Mouse (Mus musculus): ENCODE data around the gene Ints1.

Ints1 gene

GRCm38 (mm10) chr5:139706496-139706895 lies 69.0 kb downstream of the Ints1 start:
- TF ChIP-seq NANOG (IDR thresholded peaks at IDR 0.05; ENCODE audit: borderline replicate concordance, low read length): no peak
- no peak for TF ChIP-seq POU5F1 (IDR thresholded peaks at IDR 0.05; ENCODE audit: borderline replicate concordance, low read length)
- no peak for TF ChIP-seq CTCF (conservative IDR thresholded peaks at IDR 0.05; ENCODE audit: low read length)

GRCm38 (mm10) chr5:139702905-139703304 lies 72.6 kb downstream of the Ints1 start:
- H3K36me3 ChIP-seq (ENCODE audit: insufficient read depth, low read length): no peaks in the 10 kb centered on the region
- H3K4me1 ChIP-seq (replicated peaks; ENCODE audit: low read depth, low read length): peaks cover 19% of the 10 kb centered on the region
- TF ChIP-seq CTCF (conservative IDR thresholded peaks at IDR 0.05; ENCODE audit: low read length) (peak; percentile 80), POU5F1 (IDR thresholded peaks at IDR 0.05; ENCODE audit: borderline replicate concordance, low read length) (no peak)
- no peak overlapping the region for H3K4me3 ChIP-seq (replicated peaks; ENCODE audit: low read length)
- H3K9me3 ChIP-seq (ENCODE audit: low read length): 0 out of 2 replicates have a peak, but pooled peaks cover 4% of the 10 kb centered on the region
- peaks cover 25% of the 10 kb centered on the region for H3K27me3 ChIP-seq (ENCODE audit: insufficient read depth, low read length)

More at GRCm38 (mm10) chr5:139706496-139706895, 69.0 kb downstream of the Ints1 start:
- Histone ChIP-seq H3K9me3 (ENCODE audit: low read length) (no peaks in the 10 kb centered on the region), H3K4me1 (replicated peaks; ENCODE audit: low read depth, low read length) (peaks cover 14% of the 10 kb centered on the region), H3K27me3 (ENCODE audit: insufficient read depth, low read length) (peaks cover 8% of the 10 kb centered on the region), H3K4me3 (replicated peaks; ENCODE audit: low read length) (no peak overlapping the region), H3K36me3 (ENCODE audit: insufficient read depth, low read length) (no peaks in the 10 kb centered on the region)

GRCm38 (mm10) chr5:139702236-139702635 lies 73.2 kb downstream of the Ints1 start:
- H3K9me3 ChIP-seq (ENCODE audit: low read length): 0 out of 2 replicates have a peak, but pooled peaks cover 8% of the 10 kb centered on the region

More at GRCm38 (mm10) chr5:139702236-139702635, 73.2 kb downstream of the Ints1 start:
- H3K4me3 ChIP-seq (replicated peaks; ENCODE audit: low read length): peak overlapping the region; percentile 24; the same call in 1 of the 2 replicates
- no peaks in the 10 kb centered on the region for H3K36me3 ChIP-seq (ENCODE audit: insufficient read depth, low read length)
- peaks cover 30% of the 10 kb centered on the region for H3K27me3 ChIP-seq (ENCODE audit: insufficient read depth, low read length)
- H3K4me1 ChIP-seq (replicated peaks; ENCODE audit: low read depth, low read length): peaks cover 19% of the 10 kb centered on the region
- TF ChIP-seq POU5F1 (IDR thresholded peaks at IDR 0.05; ENCODE audit: borderline replicate concordance, low read length) (no peak), CTCF (conservative IDR thresholded peaks at IDR 0.05; ENCODE audit: low read length) (no peak), NANOG (IDR thresholded peaks at IDR 0.05; ENCODE audit: borderline replicate concordance, low read length) (no peak)

All from E14TG2a.4 (cell line).